Mouse (Mus musculus) hindbrain, embryonic 13.5 days (tissue): ENCODE results near the gene Adssl1. TPM values are rescaled to one million over a fixed set of nuclear protein-coding genes. Genes with fewer than 3 reads are reported as not detected.

Source experiments
- ATAC-seq: fragments of 200-750 bp; cut with Nextera tagmentation; 2 replicates; pipeline ENCODE4 v1.8.0; 2017; ENCODE audit warnings: moderate TSS enrichment; ENCODE audit not compliant: low FRiP score
- H3K27ac ChIP-seq: fragments of 300-500 bp; sonication (generic); 2 replicates; pipeline ENCODE4 v1.5.1; 2015; ENCODE audit warnings: inconsistent platforms, mild to moderate bottlenecking, moderate library complexity
- H3K27me3 ChIP-seq: fragments of 300-500 bp; sonication (generic); 2 replicates; pipeline ENCODE4 v1.6.1; 2015; ENCODE audit warnings: mild to moderate bottlenecking, inconsistent platforms
- H3K36me3 ChIP-seq: fragments of 300-500 bp; sonication (generic); 2 replicates; pipeline ENCODE4 v1.6.1; 2015; ENCODE audit warnings: mild to moderate bottlenecking, inconsistent platforms
- H3K4me1 ChIP-seq: fragments of 300-500 bp; sonication (generic); replicated peaks from 2 replicates; pipeline ENCODE4 v1.6.1; 2015; ENCODE audit warnings: inconsistent platforms
- H3K4me2 ChIP-seq: fragments of 300-500 bp; sonication (generic); 2 replicates; pipeline ENCODE4 v1.6.1; 2015; ENCODE audit warnings: inconsistent platforms, mild to moderate bottlenecking, moderate library complexity
- H3K4me3 ChIP-seq: fragments of 300-500 bp; sonication (generic); 2 replicates; pipeline ENCODE4 v1.5.1; 2015; ENCODE audit warnings: mild to moderate bottlenecking, inconsistent platforms
- H3K9ac ChIP-seq: fragments of 300-500 bp; sonication (generic); 2 replicates; pipeline ENCODE4 v1.6.1; 2015; ENCODE audit warnings: mild to moderate bottlenecking, inconsistent platforms
- H3K9me3 ChIP-seq: fragments of 300-500 bp; sonication (generic); 2 replicates; pipeline ENCODE4 v1.6.1; 2016; ENCODE audit warnings: inconsistent platforms
- WGBS: fragments of 180-500 bp; shearing (Covaris S2); methylation state at CpG from one replicate; pipeline ENCODE4 v1.1.7; 2015; 5-methylcytosine and 5-hydroxymethylcytosine counted together
- polyA plus RNA-seq: library from polyadenylated mRNA; unstranded; fragments of >200 nt; fragmentation: Nextera tagmentation; extraction: Ambion mirVana; gene quantifications from 2 replicates; pipeline ENCODE4 v1.2.1, GENCODE M21; 2015

Gene Adssl1
- polyA plus RNA-seq, 1 experiment from 2014 or later = 3.1 TPM

DNA sequence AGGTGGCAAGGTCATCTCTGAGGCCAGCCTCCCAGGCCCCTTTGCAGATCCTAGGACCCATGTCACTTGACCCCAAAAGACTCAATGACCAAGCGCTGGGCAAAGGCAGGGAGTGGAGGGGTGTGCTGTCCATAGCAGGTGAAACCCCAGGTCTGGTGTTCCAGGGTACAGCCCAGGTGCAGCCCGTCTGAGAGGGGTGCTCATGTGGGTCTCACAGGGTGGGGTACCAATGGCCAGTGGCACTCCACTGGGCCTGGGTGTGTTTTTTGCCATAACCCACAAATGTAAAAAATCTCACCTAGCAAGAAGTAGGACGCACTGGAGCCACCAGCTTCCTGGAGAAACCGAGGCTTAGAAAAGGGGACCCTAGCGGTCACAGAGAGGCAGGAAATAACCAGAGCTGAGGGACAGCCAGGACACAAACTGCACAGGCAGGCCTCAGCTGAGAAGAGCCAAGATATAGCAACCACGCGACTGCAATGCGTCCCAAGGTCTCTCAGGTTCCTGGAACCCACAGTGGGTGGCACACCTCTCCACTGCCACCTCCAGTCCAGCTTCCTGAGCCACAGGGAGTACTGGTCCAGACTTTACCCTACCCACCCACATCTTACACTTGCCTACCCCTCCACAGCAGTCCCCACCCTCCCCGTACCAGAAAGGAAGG lies 46.2 kb downstream of the Adssl1 start:
- Histone ChIP-seq H3K4me2 (no peak overlapping the region; the same call in 1 of the 2 replicates), H3K4me3 (no peak overlapping the region), H3K9me3 (no peaks in the 10 kb centered on the region), H3K27ac (peak overlapping the region; percentile 95), H3K27me3 (no peaks in the 10 kb centered on the region), H3K4me1 (peaks cover 100% of the 10 kb centered on the region), H3K9ac (peak overlapping the region; percentile 58), H3K36me3 (peaks cover 58% of the 10 kb centered on the region)
- ATAC-seq = no peak
- 86% methylated on average over 9 of the region's 9 CpGs for WGBS

GRCm38 (mm10) chr12:112667619-112668297 lies 47.9 kb downstream of the Adssl1 start:
- H3K9me3 ChIP-seq = no peaks in the 10 kb centered on the region
- H3K4me1 ChIP-seq = peaks cover 100% of the 10 kb centered on the region
- H3K4me2 ChIP-seq = no peak overlapping the region
- H3K36me3 ChIP-seq = peaks cover 49% of the 10 kb centered on the region
- peak overlapping the region; percentile 58 for H3K9ac ChIP-seq
- H3K27ac ChIP-seq = peak overlapping the region; percentile 95
- no peak for ATAC-seq
- 83% methylated on average over 10 of the region's 10 CpGs for WGBS
- no peak overlapping the region for H3K4me3 ChIP-seq
- H3K27me3 ChIP-seq = no peaks in the 10 kb centered on the region

- no peaks in the 10 kb centered on the region for H3K9me3 ChIP-seq
- WGBS = 49% methylated on average over 9 of the region's 9 CpGs
- no peak for ATAC-seq
- peak overlapping the region; percentile 96; the same call in 1 of the 2 replicates for H3K27ac ChIP-seq
- H3K4me1 ChIP-seq = peaks cover 90% of the 10 kb centered on the region
- peak overlapping the region; percentile 100; the same call in 1 of the 2 replicates for H3K9ac ChIP-seq
- H3K27me3 ChIP-seq = no peaks in the 10 kb centered on the region
- H3K4me2 ChIP-seq = peak overlapping the region; percentile 93
- H3K4me3 ChIP-seq = peak overlapping the region; percentile 97; the same call in 1 of the 2 replicates
- peaks cover 46% of the 10 kb centered on the region for H3K36me3 ChIP-seq
Observed at GRCm38 (mm10) chr12:112670718-112671393, 51.0 kb downstream of the Adssl1 start.

- peak overlapping the region; percentile 97 for H3K4me3 ChIP-seq
- H3K27me3 ChIP-seq = no peaks in the 10 kb centered on the region
- no peaks in the 10 kb centered on the region for H3K9me3 ChIP-seq
- no peak for ATAC-seq
- peak overlapping the region; percentile 93 for H3K4me2 ChIP-seq
- peaks cover 84% of the 10 kb centered on the region for H3K4me1 ChIP-seq
- WGBS = 85% methylated on average over 7 of the region's 7 CpGs
- H3K27ac ChIP-seq = peak overlapping the region; percentile 96
- peak overlapping the region; percentile 100 for H3K9ac ChIP-seq
- peaks cover 43% of the 10 kb centered on the region for H3K36me3 ChIP-seq
Observed at GRCm38 (mm10) chr12:112671891-112672290, 52.0 kb downstream of the Adssl1 start.

GRCm38 (mm10) chr12:112672744-112673575 lies 53.1 kb downstream of the Adssl1 start:
- H3K27ac ChIP-seq = peak overlapping the region; percentile 96
- H3K36me3 ChIP-seq = peaks cover 35% of the 10 kb centered on the region
- H3K4me2 ChIP-seq = peak overlapping the region; percentile 93
- ATAC-seq = peak; percentile 18
- H3K4me3 ChIP-seq = peak overlapping the region; percentile 97
- H3K9ac ChIP-seq = peak overlapping the region; percentile 100
- WGBS = 3% methylated on average over 21 of the region's 21 CpGs
- H3K9me3 ChIP-seq = no peaks in the 10 kb centered on the region
- peaks cover 10% of the 10 kb centered on the region for H3K27me3 ChIP-seq
- peaks cover 83% of the 10 kb centered on the region for H3K4me1 ChIP-seq

GRCm38 (mm10) chr12:112673576-112674091 lies 53.8 kb downstream of the Adssl1 start:
- 0% methylated on average over 52 of the region's 68 CpGs for WGBS
- Histone ChIP-seq H3K9ac (peak overlapping the region; percentile 100), H3K9me3 (no peaks in the 10 kb centered on the region), H3K4me2 (peak overlapping the region; percentile 93), H3K4me3 (peak overlapping the region; percentile 97), H3K4me1 (peaks cover 83% of the 10 kb centered on the region), H3K36me3 (peaks cover 28% of the 10 kb centered on the region), H3K27ac (peak overlapping the region; percentile 96), H3K27me3 (peaks cover 17% of the 10 kb centered on the region)
- ATAC-seq = peak; percentile 0; the same call in 1 of the 2 replicates

DNA sequence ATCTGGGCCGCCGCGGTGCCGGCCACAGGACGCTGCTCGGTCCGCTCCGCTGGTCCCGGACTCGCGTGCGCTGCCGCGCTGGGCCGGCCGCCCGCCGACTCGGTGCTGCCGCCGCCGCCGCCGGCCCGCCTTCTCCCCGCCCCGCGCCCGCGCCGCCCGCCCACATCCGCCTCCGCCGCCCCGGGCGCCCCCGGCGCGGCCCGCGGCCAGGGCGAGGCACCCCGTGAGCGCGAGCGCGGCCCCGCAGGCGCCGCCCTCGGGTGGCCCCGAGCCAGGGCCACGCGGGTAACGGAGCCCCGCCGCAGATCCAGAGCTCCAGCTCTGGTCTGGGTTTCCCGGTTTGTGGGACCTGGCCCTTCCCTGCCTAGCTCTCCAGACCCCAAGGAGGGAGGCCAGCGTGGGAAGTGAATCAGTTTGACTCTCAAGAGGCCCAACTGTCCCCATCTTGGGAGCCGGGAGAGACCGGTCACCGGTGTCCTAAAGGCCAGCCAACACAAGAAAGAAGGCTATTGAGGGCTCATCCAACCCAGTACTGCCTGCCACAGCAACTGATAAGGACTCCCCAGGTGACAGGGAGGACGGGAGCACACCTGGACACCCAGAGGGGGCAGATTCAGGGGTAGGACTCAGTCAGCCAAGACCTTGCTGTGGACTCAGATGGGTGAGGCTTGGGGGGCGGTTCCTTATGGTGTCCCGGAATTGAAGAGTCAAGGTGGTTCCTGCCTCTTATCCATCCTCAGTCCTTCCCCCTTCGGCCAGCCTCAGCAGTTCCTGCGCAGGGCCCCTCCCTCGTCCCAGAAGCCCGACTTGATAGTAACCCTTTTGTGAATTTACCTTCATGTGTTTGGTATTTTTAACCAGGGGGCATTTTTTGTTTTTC lies 54.5 kb downstream of the Adssl1 start, which contains the start of gene Akt1:
TSS of gene Akt1 (minus strand) at position 753 of the 880 bp plus-strand sequence.
- peak within 1 kb of the TSS; percentile 100 for H3K9ac ChIP-seq
- peak within 1 kb of the TSS; percentile 96 for H3K27ac ChIP-seq
- peak within 1 kb of the TSS; percentile 97 for H3K4me3 ChIP-seq
- under 1% methylated on average over 60 of the region's 70 CpGs for WGBS
- peak within 1 kb of the TSS; percentile 93 for H3K4me2 ChIP-seq
- peaks cover 21% of the 10 kb centered on the region for H3K36me3 ChIP-seq
- peak; percentile 7; the same call in 1 of the 2 replicates for ATAC-seq
- H3K27me3 ChIP-seq = peaks cover 25% of the 10 kb centered on the region
- peaks cover 83% of the 10 kb centered on the region for H3K4me1 ChIP-seq
- H3K9me3 ChIP-seq = no peaks in the 10 kb centered on the region

DNA sequence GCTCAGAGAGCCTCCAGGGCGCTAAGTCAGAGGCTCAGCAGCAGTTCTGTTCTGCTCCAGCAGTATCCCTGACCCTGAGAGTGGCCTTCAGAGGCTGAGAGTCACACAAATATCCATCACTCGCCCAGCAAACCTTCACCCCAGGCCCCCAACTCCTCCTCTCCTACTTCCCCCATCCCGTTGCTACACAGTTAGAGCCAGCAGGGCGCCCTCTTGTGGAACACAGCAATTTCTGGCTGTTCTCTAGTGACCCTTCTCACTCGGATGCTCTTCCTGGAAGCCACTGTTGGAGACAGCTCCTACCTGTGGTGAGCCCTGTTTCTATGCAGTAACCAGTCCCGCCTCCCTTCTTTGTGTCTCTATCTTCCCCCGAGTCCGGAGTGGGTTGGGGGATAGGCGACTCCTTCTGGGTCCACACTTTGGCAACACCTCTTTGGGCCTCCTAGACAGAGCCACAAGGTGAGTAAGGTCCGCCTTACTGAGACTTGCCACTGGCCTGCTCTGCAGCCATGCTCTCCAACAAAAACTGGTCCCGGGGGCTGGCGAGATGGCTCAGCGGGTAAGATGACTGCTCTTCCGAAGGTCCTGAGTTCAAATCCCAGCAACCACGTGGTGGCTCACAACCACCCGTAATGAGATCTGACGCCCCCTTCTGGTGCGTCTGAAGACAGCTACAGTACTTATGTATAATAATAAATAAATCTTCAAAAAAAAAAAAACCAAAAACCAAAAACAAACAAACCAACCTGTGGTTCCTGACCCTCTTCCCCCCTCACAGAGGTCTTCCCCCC lies 55.6 kb downstream of the Adssl1 start:
- Histone ChIP-seq H3K36me3 (peaks cover 10% of the 10 kb centered on the region), H3K9me3 (no peaks in the 10 kb centered on the region), H3K4me3 (peak overlapping the region; percentile 97), H3K4me2 (peak overlapping the region; percentile 93), H3K27ac (peak overlapping the region; percentile 96), H3K9ac (peak overlapping the region; percentile 100; the same call in 1 of the 2 replicates), H3K27me3 (peaks cover 35% of the 10 kb centered on the region), H3K4me1 (peaks cover 81% of the 10 kb centered on the region)
- peak; percentile 45 for ATAC-seq
- WGBS = 15% methylated on average over 18 of the region's 18 CpGs

DNA sequence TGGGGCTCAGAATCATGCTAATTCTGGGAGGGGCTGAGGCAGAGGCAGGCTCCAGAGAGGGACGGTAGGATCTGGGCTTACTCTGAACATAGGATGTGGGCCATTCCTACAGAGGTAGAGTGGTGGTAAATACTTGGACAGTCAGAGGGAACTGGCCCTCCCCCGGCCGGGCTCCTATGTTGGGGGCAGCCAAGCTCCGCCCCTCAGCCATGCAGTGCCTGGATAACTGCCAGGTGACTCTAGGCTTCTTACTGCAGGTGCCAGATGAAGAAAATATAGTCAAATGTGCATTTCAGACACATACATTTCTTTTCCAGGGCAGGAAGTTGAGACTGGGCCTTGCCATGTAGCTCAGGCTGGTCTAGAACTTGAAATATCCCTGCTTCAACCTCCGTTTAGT lies 57.2 kb downstream of the Adssl1 start:
- Histone ChIP-seq H3K4me3 (no peak overlapping the region), H3K27ac (no peak overlapping the region), H3K36me3 (no peaks in the 10 kb centered on the region), H3K9me3 (no peaks in the 10 kb centered on the region), H3K4me2 (no peak overlapping the region), H3K27me3 (peaks cover 49% of the 10 kb centered on the region), H3K9ac (no peak overlapping the region), H3K4me1 (peaks cover 71% of the 10 kb centered on the region)
- no peak for ATAC-seq
- WGBS = 63% methylated on average over 5 of the region's 5 CpGs

DNA sequence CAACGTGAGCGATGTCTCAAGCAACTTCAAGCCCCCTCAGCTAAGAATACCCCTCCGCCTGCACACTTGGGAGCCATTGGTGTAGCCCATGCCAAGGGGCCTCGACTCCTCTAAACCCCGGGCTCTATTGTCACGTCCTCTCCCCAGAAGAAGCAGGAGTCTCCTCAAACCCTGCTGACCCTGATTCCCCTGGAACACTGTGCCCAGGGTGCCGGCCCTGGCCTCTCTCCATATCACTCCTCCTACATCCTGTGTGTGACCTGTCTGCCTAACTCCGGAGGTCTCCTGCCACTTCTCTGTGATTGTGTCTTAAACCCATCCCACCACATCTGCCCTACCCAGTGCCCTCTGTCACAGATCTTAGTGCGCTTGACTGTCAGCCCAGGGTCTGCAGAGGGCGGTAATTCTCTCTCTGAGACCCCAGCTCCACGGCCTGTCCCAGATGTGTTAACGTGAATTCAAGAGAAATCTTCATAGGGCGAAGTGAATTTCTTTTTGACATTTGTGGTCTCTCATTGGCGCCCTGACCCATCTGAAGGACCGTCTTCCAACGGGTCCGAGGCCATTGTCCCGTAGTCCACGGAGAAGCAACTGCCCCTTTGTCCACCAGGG lies 58.2 kb downstream of the Adssl1 start:
- Histone ChIP-seq H3K9ac (peak overlapping the region; percentile 75), H3K4me2 (peak overlapping the region; percentile 89), H3K36me3 (no peaks in the 10 kb centered on the region), H3K4me3 (peak overlapping the region; percentile 53), H3K27ac (0 out of 2 replicates have a peak overlapping the region, but pooled peaks have one; percentile 40), H3K4me1 (peaks cover 62% of the 10 kb centered on the region), H3K27me3 (peaks cover 50% of the 10 kb centered on the region), H3K9me3 (no peaks in the 10 kb centered on the region)
- no peak for ATAC-seq
- 19% methylated on average over 19 of the region's 19 CpGs for WGBS
